In genomic region chr3:151572089-151572488, GRCm38 (mm10) we compare ENCODE assay signal across 9 mouse cellular contexts.
"Had no signal": no experiment of that assay in that cellular context is flagged by ENCODE, and none has a peak within 500 bp of the region (broad histone marks: within the 10 kb centered on the region; RNA-seq: fewer than 3 reads in every experiment).

No protein-coding gene starts in this region.

- DNase-seq: kidney, postnatal 25 days; layer of hippocampus, postnatal 36 days; liver; liver, embryonic 13.5 days; liver, postnatal 0 days; lung, postnatal 14 days; right cerebral cortex, adult 18-20 months; right cerebral cortex, postnatal 25 days had no signal

- ATAC-seq: liver, postnatal 0 days; midbrain, embryonic 13.5 days had no signal
